Mouse (Mus musculus) kidney, postnatal 10 days (tissue): ENCODE measurements at regions not wholly inside any gene's neighbourhood (a gene's known extent, or its start where the extent isn't known, plus 50 kb on each side); places are given as distances from the start of the nearest gene placed in this dataset.
"Not testable (repeated sequence)": the region's sequence is repeated elsewhere in the genome, so short reads cannot be mapped to it uniquely, and the experiment has no call there.

Experiments used
- DNase-seq: peaks from one replicate; pipeline ENCODE4 v3.0.0; 2021; ENCODE audit warnings: mixed read lengths

DNA sequence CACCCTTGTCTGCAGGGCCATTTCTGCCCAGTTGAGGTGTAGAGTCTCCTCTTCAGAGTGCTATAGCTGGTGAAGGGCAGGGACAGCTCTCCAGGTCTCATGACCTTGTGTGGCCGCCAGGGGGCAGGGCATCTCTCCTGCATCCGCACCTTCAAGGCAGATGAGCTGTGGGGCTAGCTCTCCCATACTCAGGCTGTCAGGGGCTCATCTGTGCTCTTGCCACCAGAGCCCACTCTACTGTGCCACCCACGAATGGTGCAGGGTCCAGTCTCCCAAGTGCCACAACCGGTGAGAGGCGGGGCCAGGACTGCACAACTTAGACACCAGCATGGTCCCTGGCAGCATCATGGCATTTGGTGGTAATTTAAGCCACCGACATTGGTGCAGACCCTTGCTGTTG, 111.3 kb downstream of the Syt10 start:
- DNase-seq: peak; percentile 63

GRCm38 (mm10) chr15:89724356-89724755, 117.3 kb downstream of the Syt10 start:
- DNase-seq: no peak

- no peak for DNase-seq
These were observed 105.5 kb upstream of the Rabl2 start for GRCm38 (mm10) chr15:89697221-89697620.

DNA sequence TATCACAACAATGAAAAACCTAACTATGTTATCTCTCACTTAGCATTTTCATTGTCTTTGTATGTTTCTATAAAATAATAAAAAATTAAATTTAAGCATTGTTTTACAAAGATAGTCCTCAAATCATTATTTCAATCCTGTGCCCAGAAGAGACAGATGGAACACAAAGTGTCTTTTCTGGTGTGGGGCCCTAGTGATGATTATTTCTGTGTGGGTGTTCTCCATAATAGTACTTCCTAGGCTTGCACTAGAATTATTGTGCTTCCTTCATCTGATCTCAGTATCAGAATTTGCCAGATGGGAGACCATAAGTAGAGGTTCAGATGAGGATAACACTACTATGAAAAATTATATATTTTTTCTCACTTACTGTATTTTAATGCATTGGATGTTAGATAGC, 84.6 kb upstream of the Rabl2 start:
- no peak for DNase-seq

DNA sequence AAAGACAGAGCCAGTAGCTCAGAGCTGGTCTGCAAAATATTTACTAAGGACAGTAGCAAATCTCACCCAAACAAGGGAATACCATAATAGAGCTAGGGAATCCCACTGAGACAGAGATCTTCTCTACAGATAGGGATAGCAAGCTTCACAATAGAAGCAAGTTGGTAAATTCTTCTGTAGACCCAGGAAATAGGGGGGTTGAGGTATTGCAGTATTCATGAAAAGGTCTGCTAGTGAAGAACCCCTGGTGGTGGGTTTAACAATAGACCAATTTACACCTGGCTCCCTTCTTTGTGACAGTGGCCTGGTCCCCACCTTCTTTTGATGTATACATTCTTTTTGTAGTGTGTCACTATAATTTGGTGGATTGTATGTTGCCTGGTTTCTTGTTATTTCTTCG, 64.8 kb upstream of the Rabl2 start:
- not testable (repeated sequence) for DNase-seq
